Mouse (Mus musculus): ENCODE results near the gene Gpsm1. TPM values are rescaled to one million over a fixed set of nuclear protein-coding genes. Genes with fewer than 3 reads are reported as not detected.

Gene Gpsm1
- polyA plus RNA-seq, 1 experiment from 2014 or later, result 21.4 TPM

GRCm38 (mm10) chr2:26320245-26321185, 5.2 kb downstream of the Gpsm1 start:
- Histone ChIP-seq H3K27me3 (ENCODE audit: control insufficient read depth, insufficient read depth, low read length) (no peaks in the 10 kb centered on the region), H3K4me3 (ENCODE audit: low read depth, low read length) (no peak overlapping the region), H3K4me2 (no peak overlapping the region), H3K9ac (ENCODE audit: low read depth, low read length) (no peak overlapping the region), H3K9me3 (replicated peaks; ENCODE audit: control insufficient read depth, low read length) (no peaks in the 10 kb centered on the region), H3K27ac (ENCODE audit: low read depth, low read length) (no peak overlapping the region), H3K4me1 (ENCODE audit: control insufficient read depth, insufficient read depth, low read length) (peaks cover 32% of the 10 kb centered on the region), H3K36me3 (ENCODE audit: control insufficient read depth, insufficient read depth, low read length) (peaks cover 18% of the 10 kb centered on the region)
- no peak for ATAC-seq (replicated peaks; ENCODE audit: insufficient number of reproducible peaks, low FRiP score, low TSS enrichment)
- WGBS (ENCODE audit: insufficient replicate concordance), result 80% methylated on average over 14 of the region's 14 CpGs

GRCm38 (mm10) chr2:26323589-26324325, 8.4 kb downstream of the Gpsm1 start:
- Histone ChIP-seq H3K4me2 (no peak overlapping the region), H3K27me3 (ENCODE audit: control insufficient read depth, insufficient read depth, low read length) (no peaks in the 10 kb centered on the region), H3K27ac (ENCODE audit: low read depth, low read length) (no peak overlapping the region), H3K9ac (ENCODE audit: low read depth, low read length) (no peak overlapping the region), H3K4me3 (ENCODE audit: low read depth, low read length) (no peak overlapping the region), H3K36me3 (ENCODE audit: control insufficient read depth, insufficient read depth, low read length) (peaks cover 35% of the 10 kb centered on the region), H3K4me1 (ENCODE audit: control insufficient read depth, insufficient read depth, low read length) (peaks cover 9% of the 10 kb centered on the region; the same call in 1 of the 2 replicates), H3K9me3 (replicated peaks; ENCODE audit: control insufficient read depth, low read length) (no peaks in the 10 kb centered on the region)
- no peak for ATAC-seq (replicated peaks; ENCODE audit: insufficient number of reproducible peaks, low FRiP score, low TSS enrichment)
- 80% methylated on average over 13 of the region's 13 CpGs for WGBS (ENCODE audit: insufficient replicate concordance)

DNA sequence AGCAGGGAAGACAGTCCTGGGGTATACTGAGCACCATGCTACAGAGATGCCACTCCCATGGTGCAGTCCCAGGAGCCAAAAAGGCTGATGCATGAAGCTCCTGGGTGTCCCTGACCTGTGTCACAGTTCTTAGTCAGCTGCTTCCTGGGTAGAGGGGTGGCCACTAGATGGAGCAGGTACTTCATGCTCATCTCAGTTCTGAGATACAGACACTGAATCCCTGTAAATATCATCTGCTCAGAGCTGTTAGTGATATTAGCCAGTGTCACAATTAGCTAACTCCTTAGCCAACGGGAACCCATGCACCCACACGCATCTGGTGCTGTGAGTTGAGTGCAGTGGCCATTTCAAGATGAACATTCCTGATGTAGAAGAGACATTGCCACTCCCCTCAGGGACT, 9.6 kb downstream of the Gpsm1 start:
- no peak for ATAC-seq (replicated peaks; ENCODE audit: insufficient number of reproducible peaks, low FRiP score, low TSS enrichment)

DNA sequence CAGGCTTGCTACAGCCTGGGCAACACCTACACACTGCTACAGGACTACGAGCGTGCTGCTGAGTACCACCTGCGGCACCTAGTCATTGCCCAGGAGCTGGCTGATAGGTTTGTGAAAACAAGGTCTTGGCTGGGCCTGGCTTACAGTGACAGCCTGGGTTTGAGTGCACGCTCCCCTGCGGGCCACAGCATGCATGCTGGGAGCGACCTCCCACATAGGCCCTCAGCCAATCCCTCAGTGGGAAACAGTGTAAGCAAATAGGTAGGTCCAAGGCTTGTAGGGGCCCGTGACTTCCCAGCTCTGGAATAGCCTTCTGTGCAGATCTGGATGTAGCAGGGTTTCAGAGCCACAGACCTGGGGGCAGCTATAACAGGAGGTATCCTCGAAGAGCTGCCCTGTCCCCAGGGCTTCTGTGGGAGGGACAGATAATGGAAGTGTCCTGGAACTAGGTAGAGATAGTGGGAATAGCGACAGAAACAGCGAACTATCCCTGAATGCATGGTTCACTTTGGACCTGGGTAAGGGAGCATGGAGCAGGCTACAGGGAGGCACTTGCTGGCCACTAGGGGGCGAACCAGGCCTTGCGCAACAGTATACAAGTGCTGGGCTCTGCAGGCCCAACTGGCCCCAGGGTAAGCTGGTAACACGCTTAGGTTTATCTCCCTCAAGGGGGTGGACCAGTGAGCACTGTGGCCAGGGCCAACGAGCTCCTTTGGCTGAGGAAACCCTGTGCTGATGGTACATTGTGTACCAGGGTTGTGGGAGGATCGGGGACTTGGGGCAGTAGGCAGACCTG, 10.3 kb downstream of the Gpsm1 start:
- Histone ChIP-seq H3K4me2 (no peak overlapping the region), H3K9me3 (replicated peaks; ENCODE audit: control insufficient read depth, low read length) (no peaks in the 10 kb centered on the region), H3K4me3 (ENCODE audit: low read depth, low read length) (no peak overlapping the region), H3K9ac (ENCODE audit: low read depth, low read length) (no peak overlapping the region), H3K36me3 (ENCODE audit: control insufficient read depth, insufficient read depth, low read length) (peaks cover 35% of the 10 kb centered on the region), H3K4me1 (ENCODE audit: control insufficient read depth, insufficient read depth, low read length) (peaks cover 16% of the 10 kb centered on the region), H3K27me3 (ENCODE audit: control insufficient read depth, insufficient read depth, low read length) (no peaks in the 10 kb centered on the region), H3K27ac (ENCODE audit: low read depth, low read length) (peak overlapping the region; percentile 41)
- ATAC-seq (replicated peaks; ENCODE audit: insufficient number of reproducible peaks, low FRiP score, low TSS enrichment), result peak; percentile 56
- WGBS (ENCODE audit: insufficient replicate concordance), result 57% methylated on average over 15 of the region's 15 CpGs

More for the DNA sequence above, 9.6 kb downstream of the Gpsm1 start:
- Histone ChIP-seq H3K4me2 (no peak overlapping the region), H3K27ac (ENCODE audit: low read depth, low read length) (peak overlapping the region; percentile 18; the same call in 1 of the 2 replicates), H3K4me3 (ENCODE audit: low read depth, low read length) (no peak overlapping the region), H3K27me3 (ENCODE audit: control insufficient read depth, insufficient read depth, low read length) (no peaks in the 10 kb centered on the region), H3K9ac (ENCODE audit: low read depth, low read length) (no peak overlapping the region), H3K9me3 (replicated peaks; ENCODE audit: control insufficient read depth, low read length) (no peaks in the 10 kb centered on the region), H3K4me1 (ENCODE audit: control insufficient read depth, insufficient read depth, low read length) (peaks cover 15% of the 10 kb centered on the region), H3K36me3 (ENCODE audit: control insufficient read depth, insufficient read depth, low read length) (peaks cover 35% of the 10 kb centered on the region)
- 63% methylated on average over 2 of the region's 2 CpGs for WGBS (ENCODE audit: insufficient replicate concordance)

DNA sequence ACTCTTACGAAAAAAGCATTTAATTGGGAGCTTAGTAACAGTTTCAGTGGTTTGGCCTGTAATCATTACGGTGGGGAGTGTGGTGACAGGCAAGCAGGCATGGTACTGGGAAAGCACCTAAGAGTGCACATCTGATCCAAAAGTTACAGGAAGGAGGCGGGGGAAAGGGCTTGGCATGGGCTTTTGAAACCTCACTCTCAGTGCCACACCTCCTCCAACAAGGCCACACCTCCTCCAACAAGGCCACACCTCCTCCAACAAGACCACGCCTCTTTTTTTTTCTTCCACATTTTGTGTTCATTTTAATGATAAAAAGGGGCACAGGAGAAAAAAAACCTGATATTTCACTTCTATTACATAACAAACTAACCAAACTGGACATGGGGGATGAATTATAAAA, 12.5 kb downstream of the Gpsm1 start:
- WGBS (ENCODE audit: insufficient replicate concordance), result 91% methylated on average over 4 of the region's 4 CpGs
- no peak for ATAC-seq (replicated peaks; ENCODE audit: insufficient number of reproducible peaks, low FRiP score, low TSS enrichment)
- H3K9ac ChIP-seq (ENCODE audit: low read depth, low read length), result no peak overlapping the region
- no peaks in the 10 kb centered on the region for H3K9me3 ChIP-seq (replicated peaks; ENCODE audit: control insufficient read depth, low read length)
- H3K4me2 ChIP-seq, result no peak overlapping the region
- no peak overlapping the region for H3K4me3 ChIP-seq (ENCODE audit: low read depth, low read length)
- no peak overlapping the region for H3K27ac ChIP-seq (ENCODE audit: low read depth, low read length)
- peaks cover 16% of the 10 kb centered on the region for H3K4me1 ChIP-seq (ENCODE audit: control insufficient read depth, insufficient read depth, low read length)
- H3K27me3 ChIP-seq (ENCODE audit: control insufficient read depth, insufficient read depth, low read length), result no peaks in the 10 kb centered on the region
- H3K36me3 ChIP-seq (ENCODE audit: control insufficient read depth, insufficient read depth, low read length), result peaks cover 40% of the 10 kb centered on the region

DNA sequence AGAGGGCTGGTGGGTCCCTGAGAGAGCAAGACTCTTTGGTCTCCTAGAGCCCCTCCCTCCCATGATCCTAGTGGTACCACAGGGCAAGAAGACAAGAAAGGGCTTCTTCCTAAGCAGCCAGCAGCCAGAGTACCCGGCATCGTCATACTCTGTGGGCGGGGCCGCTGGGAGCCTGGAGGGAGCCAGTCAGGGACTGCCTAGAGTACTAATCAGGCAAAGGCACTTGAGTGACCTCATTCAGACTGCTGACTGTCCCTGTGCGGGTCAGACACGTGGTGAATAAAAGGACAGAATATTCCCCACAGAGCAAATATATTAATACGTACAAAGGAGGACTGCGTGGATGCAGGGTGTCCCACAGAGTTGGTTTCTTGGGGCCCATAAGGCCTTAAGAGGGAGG, 14.1 kb downstream of the Gpsm1 start:
- peaks cover 29% of the 10 kb centered on the region for H3K36me3 ChIP-seq (ENCODE audit: control insufficient read depth, insufficient read depth, low read length)
- peak overlapping the region; percentile 76 for H3K27ac ChIP-seq (ENCODE audit: low read depth, low read length)
- no peaks in the 10 kb centered on the region for H3K9me3 ChIP-seq (replicated peaks; ENCODE audit: control insufficient read depth, low read length)
- peaks cover 16% of the 10 kb centered on the region for H3K4me1 ChIP-seq (ENCODE audit: control insufficient read depth, insufficient read depth, low read length)
- 49% methylated on average over 8 of the region's 8 CpGs for WGBS (ENCODE audit: insufficient replicate concordance)
- no peaks in the 10 kb centered on the region for H3K27me3 ChIP-seq (ENCODE audit: control insufficient read depth, insufficient read depth, low read length)
- ATAC-seq (replicated peaks; ENCODE audit: insufficient number of reproducible peaks, low FRiP score, low TSS enrichment), result 0 out of 2 replicates have a peak, but pooled peaks have one; percentile 52
- H3K4me2 ChIP-seq, result no peak overlapping the region
- H3K9ac ChIP-seq (ENCODE audit: low read depth, low read length), result no peak overlapping the region
- H3K4me3 ChIP-seq (ENCODE audit: low read depth, low read length), result no peak overlapping the region

DNA sequence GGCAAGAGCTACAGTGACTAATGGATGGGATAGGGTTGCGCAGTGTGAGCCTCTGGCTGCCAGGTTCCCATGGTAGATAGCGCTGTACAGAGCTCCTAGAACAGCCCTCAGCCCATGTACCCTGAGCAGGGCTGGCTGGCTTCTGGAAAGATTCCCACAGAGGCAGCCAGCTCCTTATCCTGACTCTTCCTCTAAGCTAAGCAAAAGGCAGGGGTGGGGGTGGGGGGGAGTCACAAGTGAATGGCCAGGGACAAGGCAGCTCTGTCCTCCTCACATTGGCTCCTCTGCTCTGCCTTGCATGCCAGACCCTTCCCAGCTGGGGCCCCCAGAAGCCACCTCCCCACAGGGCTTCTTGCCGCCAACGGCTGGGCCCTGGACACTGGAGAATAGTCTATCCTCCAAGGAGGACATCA, 14.7 kb downstream of the Gpsm1 start:
- Histone ChIP-seq H3K9me3 (replicated peaks; ENCODE audit: control insufficient read depth, low read length) (no peaks in the 10 kb centered on the region), H3K27ac (ENCODE audit: low read depth, low read length) (peak overlapping the region; percentile 76), H3K36me3 (ENCODE audit: control insufficient read depth, insufficient read depth, low read length) (peaks cover 27% of the 10 kb centered on the region), H3K4me3 (ENCODE audit: low read depth, low read length) (no peak overlapping the region), H3K27me3 (ENCODE audit: control insufficient read depth, insufficient read depth, low read length) (no peaks in the 10 kb centered on the region), H3K4me1 (ENCODE audit: control insufficient read depth, insufficient read depth, low read length) (peaks cover 14% of the 10 kb centered on the region), H3K4me2 (no peak overlapping the region), H3K9ac (ENCODE audit: low read depth, low read length) (no peak overlapping the region; the same call in 1 of the 2 replicates)
- WGBS (ENCODE audit: insufficient replicate concordance), result 80% methylated on average over 4 of the region's 4 CpGs
- no peak for ATAC-seq (replicated peaks; ENCODE audit: insufficient number of reproducible peaks, low FRiP score, low TSS enrichment)

DNA sequence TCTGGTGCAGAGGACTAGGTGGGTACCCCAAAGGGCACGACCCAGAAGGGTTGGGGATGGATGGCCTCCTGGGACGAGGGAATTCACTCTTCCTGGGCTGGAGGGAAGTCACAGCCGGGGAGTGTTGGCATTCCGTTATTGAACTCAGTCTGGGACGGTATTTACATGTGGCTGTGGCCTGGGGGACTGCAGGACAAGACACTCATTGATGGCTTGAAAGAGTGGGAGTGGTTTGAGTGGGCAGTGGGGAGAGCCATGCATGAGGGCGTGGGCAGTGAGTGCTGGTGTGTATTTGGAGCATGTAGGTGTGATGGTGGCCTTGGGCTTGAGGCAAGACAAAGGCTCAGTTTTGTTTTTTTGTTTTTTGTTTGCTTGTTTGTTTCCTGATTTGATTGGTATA, 15.4 kb downstream of the Gpsm1 start:
- Histone ChIP-seq H3K27ac (ENCODE audit: low read depth, low read length) (0 out of 2 replicates have a peak overlapping the region, but pooled peaks have one; percentile 29), H3K36me3 (ENCODE audit: control insufficient read depth, insufficient read depth, low read length) (peaks cover 21% of the 10 kb centered on the region), H3K4me1 (ENCODE audit: control insufficient read depth, insufficient read depth, low read length) (peaks cover 9% of the 10 kb centered on the region), H3K4me3 (ENCODE audit: low read depth, low read length) (no peak overlapping the region), H3K4me2 (no peak overlapping the region), H3K9me3 (replicated peaks; ENCODE audit: control insufficient read depth, low read length) (no peaks in the 10 kb centered on the region), H3K27me3 (ENCODE audit: control insufficient read depth, insufficient read depth, low read length) (no peaks in the 10 kb centered on the region), H3K9ac (ENCODE audit: low read depth, low read length) (no peak overlapping the region)
- 74% methylated on average over 6 of the region's 6 CpGs for WGBS (ENCODE audit: insufficient replicate concordance)
- ATAC-seq (replicated peaks; ENCODE audit: insufficient number of reproducible peaks, low FRiP score, low TSS enrichment), result no peak

Measured in heart, embryonic 11.5 days (tissue).